Mouse (Mus musculus): Measurements from ENCODE around the gene Rgs9. TPM values are rescaled to one million over a fixed set of nuclear protein-coding genes. Genes with fewer than 3 reads are reported as not detected.

Rgs9 gene
- polyA plus RNA-seq, 1 experiment from 2014 or later: 3.0 TPM

DNA sequence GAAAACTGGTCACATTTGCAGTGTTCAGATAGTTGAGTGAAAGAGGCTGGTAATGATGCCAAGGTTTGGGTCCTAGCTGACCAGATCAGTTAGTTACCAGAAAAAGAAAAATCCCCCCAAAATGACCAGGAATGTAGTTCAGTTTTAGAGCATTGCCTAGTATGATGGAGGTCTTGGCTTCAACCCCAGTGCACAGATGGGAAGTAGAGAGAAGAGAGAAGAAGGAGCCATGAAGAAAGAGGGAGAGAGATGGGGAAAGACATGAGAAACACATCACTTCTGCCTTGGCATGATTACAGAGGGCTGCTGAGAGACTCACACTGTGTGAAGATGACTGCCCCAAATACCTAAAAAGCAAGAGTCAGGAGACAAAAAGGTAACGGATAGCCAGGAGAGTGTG, 13.1 kb downstream of the Rgs9 start:
- H3K27me3 ChIP-seq (replicated peaks; ENCODE audit: insufficient read depth, low read length): no peaks in the 10 kb centered on the region
- H3K9ac ChIP-seq (replicated peaks; ENCODE audit: low read depth): no peak overlapping the region
- ATAC-seq (no peak), DNase-seq (ENCODE audit: low spot score) (no peak)
- H3K9me3 ChIP-seq (ENCODE audit: low read length): no peaks in the 10 kb centered on the region
- H3K4me3 ChIP-seq (ENCODE audit: low read depth, low read length): no peak overlapping the region
- H3K36me3 ChIP-seq (ENCODE audit: insufficient read depth, low read length): no peaks in the 10 kb centered on the region
- 81% methylated on average over 1 of the region's 1 CpGs for WGBS
- no peak overlapping the region for H3K27ac ChIP-seq (ENCODE audit: low read length)
- H3K4me1 ChIP-seq (ENCODE audit: insufficient read depth, low read depth, low read length): no peaks in the 10 kb centered on the region
- no peak for TF ChIP-seq CTCF (IDR thresholded peaks at IDR 0.05)
- no peak for TF ChIP-seq EP300 (IDR thresholded peaks at IDR 0.05)
- H3K4me2 ChIP-seq (replicated peaks; ENCODE audit: low read depth, low read length): no peak overlapping the region

DNA sequence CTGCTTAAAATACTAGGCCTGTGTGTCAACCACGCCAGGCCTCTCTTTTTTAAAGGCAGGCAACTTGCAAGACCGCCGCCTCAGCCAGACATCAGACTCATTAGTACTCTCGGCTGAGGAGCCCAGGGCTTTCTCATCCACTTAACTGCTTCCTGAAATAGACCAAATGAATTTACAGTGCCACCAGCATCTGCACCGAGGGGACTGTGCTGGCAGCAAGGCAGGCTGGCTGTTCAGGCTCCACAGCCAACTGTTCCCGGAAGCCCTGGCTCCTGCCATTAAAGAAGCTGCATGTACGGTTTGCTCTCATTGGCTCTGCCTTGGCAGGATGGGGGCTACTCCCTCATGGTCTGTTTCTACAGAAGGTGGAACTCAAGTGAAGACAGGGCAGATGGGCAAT, 19.7 kb downstream of the Rgs9 start:
- no peak for ATAC-seq

DNA sequence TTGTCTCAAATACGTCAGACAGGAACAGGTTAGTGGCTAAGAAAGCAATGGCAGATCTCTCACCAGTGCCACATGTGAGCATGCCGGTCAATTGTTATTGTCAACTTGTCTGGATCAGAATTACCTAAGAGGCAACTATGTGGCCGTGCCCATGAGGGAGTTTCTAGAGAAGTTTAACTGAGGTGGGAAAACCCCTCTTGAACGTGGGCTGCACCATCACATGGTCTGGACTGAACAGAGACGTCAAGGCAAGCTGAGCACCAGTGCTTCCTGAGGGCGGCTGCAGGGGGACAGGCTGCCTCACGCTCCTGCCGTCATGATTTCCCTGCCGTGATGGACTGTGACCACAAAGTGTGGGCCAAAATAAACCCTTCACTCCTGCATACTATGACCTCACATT, 26.5 kb downstream of the Rgs9 start:
- no peak for DNase-seq (ENCODE audit: low spot score)

More for the DNA sequence above, 19.7 kb downstream of the Rgs9 start:
- Histone ChIP-seq H3K27me3 (replicated peaks; ENCODE audit: insufficient read depth, low read length) (no peaks in the 10 kb centered on the region), H3K9ac (replicated peaks; ENCODE audit: low read depth) (no peak overlapping the region), H3K9me3 (ENCODE audit: low read length) (no peaks in the 10 kb centered on the region), H3K27ac (ENCODE audit: low read length) (no peak overlapping the region), H3K4me2 (replicated peaks; ENCODE audit: low read depth, low read length) (no peak overlapping the region), H3K4me1 (ENCODE audit: insufficient read depth, low read depth, low read length) (no peaks in the 10 kb centered on the region), H3K36me3 (ENCODE audit: insufficient read depth, low read length) (no peaks in the 10 kb centered on the region), H3K4me3 (ENCODE audit: low read depth, low read length) (no peak overlapping the region)
- WGBS: 73% methylated on average over 7 of the region's 7 CpGs
- TF ChIP-seq CTCF (IDR thresholded peaks at IDR 0.05) (no peak), EP300 (IDR thresholded peaks at IDR 0.05) (no peak)
- no peak for DNase-seq (ENCODE audit: low spot score)

DNA sequence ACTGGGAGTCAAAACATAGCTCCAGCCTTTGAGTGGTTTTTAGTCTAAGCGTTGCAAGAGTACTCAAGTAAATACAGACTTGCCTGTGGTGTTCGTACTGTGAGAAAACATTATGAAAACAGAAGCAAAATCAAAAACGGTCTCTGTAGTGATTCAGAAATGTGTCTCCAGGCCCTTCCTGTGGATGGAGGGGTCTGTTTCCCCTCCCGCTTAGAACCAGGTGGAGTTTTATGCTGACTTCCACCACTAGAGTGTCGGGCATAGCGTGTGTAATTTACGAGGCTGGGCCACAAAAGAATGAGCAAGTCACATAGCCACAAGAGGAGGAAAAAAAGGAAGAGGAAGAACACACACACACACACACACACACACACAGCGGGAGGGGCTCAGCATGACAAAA, 27.6 kb downstream of the Rgs9 start:
- whole genome bisulfite sequencing: 62% methylated on average over 8 of the region's 8 CpGs
- TF ChIP-seq EP300 (IDR thresholded peaks at IDR 0.05): no peak
- TF ChIP-seq CTCF (IDR thresholded peaks at IDR 0.05): no peak
- Histone ChIP-seq H3K4me3 (ENCODE audit: low read depth, low read length) (no peak overlapping the region), H3K27me3 (replicated peaks; ENCODE audit: insufficient read depth, low read length) (no peaks in the 10 kb centered on the region), H3K4me2 (replicated peaks; ENCODE audit: low read depth, low read length) (no peak overlapping the region), H3K9me3 (ENCODE audit: low read length) (no peaks in the 10 kb centered on the region), H3K36me3 (ENCODE audit: insufficient read depth, low read length) (no peaks in the 10 kb centered on the region), H3K4me1 (ENCODE audit: insufficient read depth, low read depth, low read length) (no peaks in the 10 kb centered on the region), H3K9ac (replicated peaks; ENCODE audit: low read depth) (no peak overlapping the region), H3K27ac (ENCODE audit: low read length) (no peak overlapping the region)
- DNase-seq (ENCODE audit: low spot score) (no peak), ATAC-seq (no peak)

More for the DNA sequence above, 26.5 kb downstream of the Rgs9 start:
- H3K9me3 ChIP-seq (ENCODE audit: low read length): no peaks in the 10 kb centered on the region
- H3K4me1 ChIP-seq (ENCODE audit: insufficient read depth, low read depth, low read length): no peaks in the 10 kb centered on the region
- no peaks in the 10 kb centered on the region for H3K27me3 ChIP-seq (replicated peaks; ENCODE audit: insufficient read depth, low read length)
- ATAC-seq: no peak
- WGBS: 85% methylated on average over 9 of the region's 9 CpGs
- H3K27ac ChIP-seq (ENCODE audit: low read length): no peak overlapping the region
- H3K4me2 ChIP-seq (replicated peaks; ENCODE audit: low read depth, low read length): no peak overlapping the region
- H3K4me3 ChIP-seq (ENCODE audit: low read depth, low read length): no peak overlapping the region
- TF ChIP-seq CTCF (IDR thresholded peaks at IDR 0.05) (no peak), EP300 (IDR thresholded peaks at IDR 0.05) (no peak)
- no peak overlapping the region for H3K9ac ChIP-seq (replicated peaks; ENCODE audit: low read depth)
- H3K36me3 ChIP-seq (ENCODE audit: insufficient read depth, low read length): no peaks in the 10 kb centered on the region

DNA sequence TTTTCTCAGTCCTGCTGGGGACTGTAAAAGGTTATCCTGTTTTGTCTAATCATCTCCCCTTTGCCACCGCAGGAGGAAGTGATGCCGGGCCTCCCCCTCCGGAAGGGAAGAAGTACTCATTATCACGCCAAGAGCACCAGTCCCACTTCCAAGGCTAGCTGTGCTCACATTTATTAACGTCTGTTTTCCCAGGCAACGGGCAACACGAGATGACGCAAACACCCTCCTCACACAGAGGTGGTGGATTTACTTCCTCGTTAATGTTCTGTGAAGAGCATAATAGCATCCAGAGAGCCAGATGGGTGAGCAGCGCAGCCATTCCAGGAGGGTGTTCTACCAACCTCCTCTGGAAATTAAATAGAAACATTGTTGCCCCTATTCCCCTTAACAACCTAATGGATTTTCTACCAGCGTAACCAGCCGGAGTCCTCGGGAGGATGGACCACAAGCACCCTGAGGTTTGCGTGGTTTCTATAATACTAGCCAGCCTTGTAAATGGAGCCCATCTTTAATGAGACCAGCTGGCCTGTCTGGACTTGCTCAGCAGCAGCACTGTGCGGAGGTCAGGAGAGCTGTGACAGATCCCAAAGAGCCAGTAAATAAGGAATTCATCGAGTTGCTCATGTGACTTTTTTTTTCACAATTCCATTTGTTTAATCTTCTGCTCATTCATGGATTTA, 28.1 kb downstream of the Rgs9 start:
- no peak overlapping the region for H3K4me3 ChIP-seq (ENCODE audit: low read depth, low read length)
- no peaks in the 10 kb centered on the region for H3K4me1 ChIP-seq (ENCODE audit: insufficient read depth, low read depth, low read length)
- H3K27ac ChIP-seq (ENCODE audit: low read length): no peak overlapping the region
- no peaks in the 10 kb centered on the region for H3K27me3 ChIP-seq (replicated peaks; ENCODE audit: insufficient read depth, low read length)
- ATAC-seq (peak; percentile 50), DNase-seq (ENCODE audit: low spot score) (peak; percentile 28)
- no peaks in the 10 kb centered on the region for H3K36me3 ChIP-seq (ENCODE audit: insufficient read depth, low read length)
- no peak overlapping the region for H3K9ac ChIP-seq (replicated peaks; ENCODE audit: low read depth)
- WGBS: 57% methylated on average over 16 of the region's 16 CpGs
- H3K9me3 ChIP-seq (ENCODE audit: low read length): no peaks in the 10 kb centered on the region
- H3K4me2 ChIP-seq (replicated peaks; ENCODE audit: low read depth, low read length): no peak overlapping the region
- no peak for TF ChIP-seq CTCF (IDR thresholded peaks at IDR 0.05)
- 0 out of 2 replicates have a peak, but pooled peaks have one; percentile 22 for TF ChIP-seq EP300 (IDR thresholded peaks at IDR 0.05)

DNA sequence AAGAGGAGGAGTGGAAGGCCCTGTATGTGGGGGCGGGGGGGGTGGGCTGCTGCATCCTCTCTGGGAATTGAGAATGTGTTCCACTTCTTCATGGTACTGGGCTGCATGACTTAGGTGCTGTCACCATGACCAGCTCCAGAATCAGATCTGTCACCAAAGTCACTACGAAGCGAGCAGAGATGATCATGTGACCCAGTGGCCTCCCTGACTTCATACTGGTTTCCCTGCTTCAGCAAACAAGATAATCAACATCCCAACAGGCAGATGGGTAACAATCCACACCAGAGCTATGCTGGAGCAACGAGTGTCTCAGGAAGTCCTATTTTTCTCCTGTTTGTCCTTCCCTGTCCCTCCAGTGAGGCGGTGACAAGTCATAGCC, 28.7 kb downstream of the Rgs9 start:
- no peaks in the 10 kb centered on the region for H3K4me1 ChIP-seq (ENCODE audit: insufficient read depth, low read depth, low read length)
- no peak overlapping the region for H3K9ac ChIP-seq (replicated peaks; ENCODE audit: low read depth)
- WGBS: 70% methylated on average over 5 of the region's 5 CpGs
- H3K9me3 ChIP-seq (ENCODE audit: low read length): no peaks in the 10 kb centered on the region
- DNase-seq (ENCODE audit: low spot score) (no peak), ATAC-seq (no peak)
- H3K36me3 ChIP-seq (ENCODE audit: insufficient read depth, low read length): no peaks in the 10 kb centered on the region
- no peak overlapping the region for H3K4me2 ChIP-seq (replicated peaks; ENCODE audit: low read depth, low read length)
- H3K4me3 ChIP-seq (ENCODE audit: low read depth, low read length): no peak overlapping the region
- no peak for TF ChIP-seq EP300 (IDR thresholded peaks at IDR 0.05)
- TF ChIP-seq CTCF (IDR thresholded peaks at IDR 0.05): no peak
- H3K27ac ChIP-seq (ENCODE audit: low read length): no peak overlapping the region
- no peaks in the 10 kb centered on the region for H3K27me3 ChIP-seq (replicated peaks; ENCODE audit: insufficient read depth, low read length)

All from lung, postnatal 0 days (tissue).